Mouse (Mus musculus) liver, adult 2 months (tissue): ENCODE data around the gene 2300002M23Rik.

ENCODE experiments used
- CTCF ChIP-seq: fragments of 200-500 bp; IDR thresholded peaks from 2 replicates; pipeline ENCODE4 v1.5.1; 2011; ENCODE audit warnings: low read depth, low read length, control low read depth
- POLR2A ChIP-seq: fragments of 200-500 bp; IDR thresholded peaks from 2 replicates; pipeline ENCODE4 v1.6.1; 2011; ENCODE audit warnings: low read length, control low read depth; ENCODE audit not compliant: insufficient read depth; ENCODE audit errors: extremely low read depth

DNA sequence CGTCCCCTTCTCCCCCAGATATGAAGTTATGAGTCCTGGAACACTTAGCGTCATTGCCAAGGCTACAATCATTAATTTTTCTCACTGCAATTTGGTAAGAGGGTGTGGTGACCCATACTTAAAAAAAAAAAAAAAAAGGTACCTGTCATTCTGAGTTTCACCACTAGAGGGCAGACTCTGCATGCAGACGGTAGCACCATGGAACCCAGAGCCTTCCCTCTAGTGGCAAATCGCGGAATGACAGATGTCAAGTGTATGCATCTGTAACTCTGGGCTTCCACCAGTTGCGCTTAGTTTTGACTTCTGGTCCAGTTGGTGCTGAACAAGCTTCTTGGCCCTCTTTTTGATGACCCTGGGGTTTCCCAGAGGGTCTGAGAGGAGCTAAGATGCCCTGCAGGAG, 11.0 kb downstream of the 2300002M23Rik start:
- TF ChIP-seq POLR2A (no peak), CTCF (peak; percentile 90)
